Mouse (Mus musculus) hindlimb bud, embryonic 11.5 days (tissue): ENCODE data around the gene Itpr2.

ENCODE experiments used
- DNase-seq: peaks from one replicate; pipeline ENCODE4 v3.0.0-alpha.2; 2012; ENCODE audit warnings: low read depth, low spot score; ENCODE audit errors: extremely low spot score

The Itpr2 gene

DNA sequence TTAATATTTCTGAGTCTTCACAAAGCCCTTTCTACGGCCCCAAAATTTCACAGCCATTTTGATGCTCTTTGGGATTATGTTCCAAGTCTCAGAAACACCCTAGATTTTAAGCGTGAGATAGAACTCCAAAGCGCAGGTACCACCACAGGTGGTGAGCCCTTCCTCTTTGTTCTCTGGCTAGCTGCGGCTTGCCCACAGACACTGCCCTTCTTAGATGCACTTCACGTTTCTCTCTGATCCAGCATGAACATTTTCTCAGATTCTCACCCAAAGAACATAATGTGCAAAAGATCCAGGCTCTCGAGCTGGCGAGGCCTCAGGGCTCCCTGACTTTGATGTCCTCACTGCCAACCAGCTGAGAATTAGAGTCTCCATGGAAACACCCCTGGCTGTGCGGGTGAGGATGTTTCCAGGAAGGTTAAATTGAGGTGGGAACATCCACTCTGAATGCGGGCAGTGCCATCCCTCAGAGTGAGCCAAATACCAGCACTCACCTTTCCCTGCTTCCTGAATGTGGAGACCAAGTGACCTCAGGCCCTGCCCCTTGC, 149.7 kb downstream of the Itpr2 start:
- DNase-seq = no peak

DNA sequence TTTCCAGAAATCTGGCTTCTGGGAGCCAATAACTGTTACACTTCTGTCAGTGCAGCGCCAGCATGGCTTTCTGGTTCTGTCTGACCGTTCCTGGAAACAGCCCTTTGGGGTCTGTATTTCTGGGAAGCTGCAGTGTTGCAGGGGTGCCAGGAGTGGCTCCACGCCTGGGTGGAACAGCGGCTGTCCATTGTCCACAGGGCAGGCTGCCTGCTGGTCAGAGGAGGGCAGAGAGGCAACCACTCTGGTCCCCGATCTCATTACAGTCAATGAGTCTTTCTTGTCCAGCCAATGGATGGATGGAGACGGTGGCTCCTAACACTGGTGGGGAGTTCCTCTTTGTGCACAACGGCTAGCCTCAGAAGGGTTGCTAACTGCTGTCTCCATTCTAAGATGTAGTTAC, 150.2 kb downstream of the Itpr2 start:
- no peak for DNase-seq

DNA sequence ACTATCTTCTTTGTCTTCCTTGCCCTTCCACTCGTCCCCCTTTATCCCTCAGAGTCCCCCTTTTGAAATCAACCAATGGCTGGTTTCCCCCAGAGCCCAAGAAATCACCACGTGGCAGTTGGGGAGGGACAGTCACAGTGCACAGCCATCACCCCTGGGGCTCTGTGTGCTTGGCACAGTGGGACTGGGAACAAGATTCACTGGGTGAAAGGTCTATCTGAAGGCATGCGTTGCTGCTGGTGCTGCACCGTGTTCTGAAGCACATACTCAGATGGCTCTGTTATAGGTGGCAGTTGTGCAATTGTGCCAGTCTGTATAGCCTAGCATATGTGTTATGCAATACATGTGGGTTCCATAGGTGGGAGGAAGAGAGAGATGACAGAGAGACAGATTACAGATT, 154.5 kb downstream of the Itpr2 start:
- no peak for DNase-seq

DNA sequence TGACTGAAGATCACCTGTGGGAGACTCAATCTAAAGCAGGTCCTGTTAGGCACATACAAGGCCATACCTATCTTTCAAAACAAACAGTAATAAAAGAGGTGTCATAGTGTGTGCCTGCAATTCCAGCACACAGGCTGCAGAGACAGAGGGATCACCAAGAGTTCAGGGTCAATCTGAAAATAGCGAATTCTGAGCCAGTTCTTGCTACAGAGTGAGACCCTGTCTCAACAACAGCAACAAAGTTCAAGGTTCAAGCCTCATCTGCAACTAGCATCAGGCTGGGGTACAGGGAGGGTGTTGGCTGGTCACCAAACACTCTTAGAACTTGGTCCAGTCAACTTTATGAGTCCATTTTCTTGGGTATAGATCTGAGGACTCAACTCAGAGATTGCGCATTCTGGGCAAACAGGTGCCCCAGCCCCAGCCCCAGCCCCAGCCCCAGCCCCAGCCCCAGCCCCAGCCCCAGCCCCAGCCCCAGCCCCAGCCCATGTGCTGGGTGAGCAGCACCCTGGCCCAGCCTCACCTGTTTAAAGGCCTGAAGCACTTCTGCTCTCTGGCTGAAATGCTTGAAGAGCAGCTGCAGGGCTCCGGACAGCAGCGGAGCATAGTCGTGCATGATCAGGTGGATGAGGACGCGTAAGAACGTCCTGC, 155.4 kb downstream of the Itpr2 start:
- DNase-seq = no peak

DNA sequence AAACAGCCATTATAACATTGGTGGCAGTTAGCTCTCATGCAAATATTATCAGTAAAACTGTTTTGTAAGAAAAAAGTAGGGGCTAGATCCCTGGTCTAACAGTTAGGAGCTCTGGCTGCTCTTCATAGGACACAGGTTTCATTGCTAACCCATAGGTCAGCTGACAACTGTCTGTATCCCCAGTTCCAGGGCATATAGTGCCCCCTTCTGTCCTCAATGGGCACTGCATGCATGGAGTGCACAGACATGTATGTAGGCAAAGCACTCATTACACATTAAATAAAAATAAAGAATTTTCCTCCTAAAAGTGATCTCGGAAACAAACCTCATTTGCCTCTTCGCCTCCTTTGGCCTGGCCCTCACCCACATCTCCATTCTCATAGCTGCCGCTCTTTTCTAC, 157.3 kb downstream of the Itpr2 start:
- peak; percentile 10 for DNase-seq

DNA sequence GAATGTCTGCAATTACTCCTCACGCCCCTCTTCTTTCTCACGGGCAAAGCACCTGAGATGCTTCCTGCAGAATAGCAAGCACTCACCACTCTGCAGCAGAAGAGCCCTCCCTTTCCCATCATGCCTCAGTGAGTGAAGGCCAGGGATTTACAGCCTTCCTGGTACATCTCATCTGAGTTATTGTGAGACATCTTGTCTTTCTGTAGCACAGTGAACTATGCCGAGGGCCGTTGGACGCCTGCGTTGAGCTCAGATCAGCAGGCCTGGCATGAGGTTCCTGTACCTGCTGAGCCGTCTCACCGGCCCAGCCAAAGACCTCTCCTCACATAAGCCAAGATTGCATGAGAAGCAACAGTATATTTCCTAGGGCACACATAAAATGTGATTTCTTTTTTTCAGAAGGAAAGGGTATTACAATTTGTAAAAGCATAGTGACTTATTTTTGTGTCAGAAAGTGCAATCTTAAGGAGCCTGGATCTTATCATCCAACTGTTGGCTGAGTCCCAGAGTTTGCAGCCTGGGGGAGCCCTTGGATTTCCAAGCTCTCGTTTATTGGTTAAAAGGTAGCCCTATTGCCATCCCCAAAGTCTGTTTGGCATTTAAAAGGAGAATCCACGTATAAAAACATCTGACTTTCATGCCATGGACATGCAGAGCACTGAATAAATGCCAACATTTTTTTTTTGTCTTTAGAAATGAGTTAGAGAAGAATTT, 158.2 kb downstream of the Itpr2 start:
- DNase-seq = no peak

DNA sequence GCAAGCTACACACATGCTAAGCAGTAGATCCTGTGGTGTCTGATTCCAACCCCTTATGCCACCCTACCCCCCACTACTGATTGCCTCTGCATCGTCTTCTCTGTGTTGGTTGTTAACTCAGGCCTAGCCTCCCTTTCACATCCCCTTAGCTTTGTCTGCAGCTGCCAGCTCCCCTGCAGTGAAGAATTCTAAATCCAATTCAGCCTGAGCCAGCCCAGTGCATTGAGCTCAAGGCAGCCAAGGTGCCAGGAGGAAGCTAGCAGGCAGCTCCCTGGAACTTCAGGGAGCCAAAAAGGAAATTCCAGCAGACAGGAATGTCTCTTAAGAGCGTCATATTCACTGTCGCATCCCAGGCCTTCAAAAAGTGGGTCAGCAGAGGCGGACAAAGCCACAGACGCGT, 159.0 kb downstream of the Itpr2 start:
- DNase-seq = no peak

DNA sequence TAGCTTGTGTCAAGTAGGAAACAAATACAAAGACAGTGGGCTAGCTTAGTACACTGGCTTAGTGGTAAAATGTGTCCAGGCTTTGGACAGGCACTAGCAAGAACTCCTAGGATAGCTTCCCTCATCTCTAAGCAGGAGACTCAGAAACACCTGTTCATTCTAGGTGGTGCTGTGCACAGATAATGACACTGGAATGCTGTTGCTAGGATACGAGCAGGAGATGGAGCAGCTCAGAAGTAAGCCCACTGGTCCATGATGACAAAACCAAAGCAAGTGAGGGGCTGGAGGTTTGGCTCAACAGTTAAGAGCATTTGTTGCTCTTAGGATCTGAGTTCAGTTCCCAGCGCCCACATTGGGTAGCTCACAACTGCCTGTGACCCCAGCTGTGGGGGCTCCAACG, 160.1 kb downstream of the Itpr2 start:
- no peak for DNase-seq

DNA sequence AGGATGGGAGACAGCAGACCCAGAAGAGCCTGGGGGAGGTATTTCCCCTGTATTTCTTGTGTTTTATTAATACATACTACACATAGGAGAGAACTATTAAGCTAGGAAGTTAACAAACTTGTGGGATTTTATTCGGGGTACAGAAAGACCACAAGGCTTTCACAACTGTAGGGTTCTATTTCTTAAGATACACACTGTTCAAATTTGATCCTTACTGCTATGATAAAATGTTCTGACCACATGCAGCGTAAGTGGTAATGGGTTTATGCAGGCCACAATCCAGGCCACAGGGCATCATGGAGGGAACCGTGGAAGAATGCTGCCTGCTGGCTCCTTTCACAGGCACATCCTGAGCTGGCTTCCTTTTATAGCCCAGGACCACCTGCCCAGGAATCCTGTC, 160.6 kb downstream of the Itpr2 start:
- no peak for DNase-seq

DNA sequence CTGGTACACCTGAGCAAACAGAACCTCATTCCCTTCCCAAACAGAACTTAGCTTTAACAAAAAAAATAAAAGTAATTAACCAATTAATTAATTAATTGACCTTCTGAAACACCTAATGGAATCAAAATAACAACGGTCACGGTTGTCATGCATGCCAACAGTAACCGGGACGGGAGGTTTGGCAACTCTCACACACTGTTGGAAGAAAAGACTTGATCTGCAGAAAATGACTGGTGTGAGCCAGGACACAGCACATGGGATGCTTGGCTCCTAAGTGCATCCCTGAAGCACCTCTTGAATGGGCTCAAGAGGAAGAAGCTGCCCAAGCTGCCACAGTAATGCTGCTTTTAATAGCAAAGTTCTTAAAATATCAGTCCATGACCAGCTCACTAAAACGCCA, 161.1 kb downstream of the Itpr2 start:
- no peak for DNase-seq

DNA sequence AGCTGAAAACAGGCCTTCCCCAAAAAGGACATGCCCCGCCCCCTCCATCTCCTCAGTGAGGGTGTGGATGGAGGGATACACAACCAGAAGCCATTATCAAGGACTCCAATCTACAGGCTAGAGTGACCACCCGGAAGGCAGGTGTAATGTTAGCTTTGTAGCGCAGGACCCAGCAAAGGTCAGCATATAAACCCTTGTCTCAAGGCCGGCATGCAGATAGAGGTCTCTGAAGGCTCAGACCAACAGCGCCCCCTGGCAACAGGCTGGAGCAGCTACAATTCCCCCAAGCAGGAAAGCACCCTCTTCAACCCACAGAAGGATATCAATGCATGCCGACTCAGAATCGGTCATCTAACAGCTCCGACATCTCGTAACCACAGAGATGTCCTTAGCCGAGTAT, 162.2 kb downstream of the Itpr2 start:
- no peak for DNase-seq

DNA sequence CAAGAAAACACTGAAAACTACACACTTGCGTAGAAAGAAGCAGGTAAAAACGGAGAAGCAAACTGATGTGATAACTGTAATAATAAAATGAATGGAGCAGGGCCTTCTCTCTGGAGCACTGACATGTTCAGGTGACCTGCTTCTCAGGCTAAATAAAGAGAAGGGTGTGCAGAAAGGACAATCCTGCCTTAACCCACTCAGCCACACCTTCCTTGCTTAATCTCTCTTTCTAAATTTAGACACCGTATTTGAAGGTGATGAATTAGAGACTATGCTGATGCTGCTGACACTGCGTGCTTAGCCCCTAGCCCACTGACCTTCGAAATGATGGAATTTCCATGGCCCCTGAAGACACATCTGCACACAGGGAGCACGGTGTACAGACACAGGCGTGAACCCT, 164.8 kb downstream of the Itpr2 start:
- DNase-seq = no peak

DNA sequence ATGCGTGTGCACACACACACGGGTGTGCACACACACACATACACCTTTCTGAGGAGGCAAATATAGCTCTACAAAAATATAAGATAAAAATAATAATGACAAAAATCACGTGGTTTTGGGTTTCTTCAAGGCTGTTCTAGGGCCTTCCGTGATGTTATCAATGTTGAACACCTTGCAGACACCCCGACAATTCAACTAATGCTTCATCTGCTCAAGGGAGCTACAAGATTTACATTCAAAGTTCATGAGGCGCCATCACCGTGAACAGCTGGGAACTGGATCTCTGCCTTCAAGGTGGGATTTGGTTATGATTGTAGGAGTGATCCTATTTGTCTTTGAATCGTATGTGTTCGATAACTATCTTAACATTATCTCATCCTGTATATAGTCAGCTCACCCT, 166.8 kb downstream of the Itpr2 start:
- DNase-seq = no peak

DNA sequence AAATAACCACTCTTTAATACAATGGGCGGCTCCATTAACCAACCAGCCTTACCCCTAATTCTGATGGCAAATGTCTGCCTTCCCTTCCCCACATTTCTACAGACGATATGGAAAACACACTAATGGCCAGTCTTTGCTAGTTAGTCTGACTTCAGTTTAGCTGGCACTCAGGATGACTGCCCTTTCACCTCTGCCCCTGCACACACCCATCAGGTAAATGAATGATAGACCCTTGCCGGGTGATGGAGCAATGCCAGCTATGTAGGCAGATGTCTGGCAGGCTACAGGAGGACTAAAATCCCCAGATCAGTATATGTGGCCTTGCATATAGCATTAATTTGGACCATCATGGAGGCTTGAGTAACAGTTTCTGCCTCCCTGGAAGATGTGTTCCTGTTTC, 168.5 kb downstream of the Itpr2 start:
- no peak for DNase-seq

DNA sequence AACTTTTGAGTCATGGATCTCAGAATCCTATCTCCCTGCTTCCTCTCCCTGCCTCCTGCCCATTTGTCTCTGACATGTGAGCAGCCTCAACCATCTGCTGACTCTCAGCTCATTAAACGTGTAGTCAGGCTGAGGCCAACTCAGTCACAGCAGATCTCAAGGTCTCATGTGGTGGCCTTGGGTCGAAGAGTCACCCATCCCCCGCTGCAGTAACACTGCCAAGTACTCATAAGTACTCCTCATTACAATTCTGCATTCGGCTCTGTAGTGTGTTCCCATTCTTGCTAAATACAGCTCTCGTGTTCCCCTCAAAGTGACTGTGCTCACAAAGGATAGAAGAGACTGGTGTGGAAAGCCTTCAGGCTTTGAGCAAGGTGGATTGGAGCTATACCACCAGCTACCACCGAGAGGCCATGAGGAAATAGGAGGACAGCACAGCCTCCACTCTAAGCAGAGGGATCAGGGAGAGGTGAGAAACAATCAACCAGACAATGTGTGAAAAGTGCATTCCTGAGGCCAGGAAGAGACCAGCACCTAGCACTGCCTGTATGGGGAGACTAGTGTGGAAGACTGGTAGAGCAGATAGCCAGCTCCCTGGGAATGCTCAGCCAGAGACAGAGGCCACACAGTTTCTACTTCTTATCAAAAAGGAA, 170.9 kb downstream of the Itpr2 start:
- no peak for DNase-seq

DNA sequence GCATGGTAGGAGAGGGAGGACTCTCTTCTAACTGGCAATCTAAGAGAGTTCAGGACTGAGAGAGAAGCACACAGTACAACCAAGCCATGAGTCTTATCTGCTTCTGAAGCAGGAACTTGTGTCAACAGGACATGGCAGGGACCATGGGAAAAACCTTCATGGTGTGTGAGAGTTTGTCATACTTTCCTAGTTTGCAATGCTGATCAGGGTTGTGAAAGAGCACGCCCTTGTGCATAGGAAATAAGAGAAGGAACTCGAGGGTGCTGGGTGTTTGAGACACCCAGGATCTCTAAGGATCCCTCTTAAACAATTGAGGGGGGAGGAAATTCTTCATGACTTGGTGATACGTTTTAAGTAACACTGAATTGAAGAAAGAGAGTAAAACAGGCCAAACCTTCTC, 172.9 kb downstream of the Itpr2 start:
- no peak for DNase-seq

DNA sequence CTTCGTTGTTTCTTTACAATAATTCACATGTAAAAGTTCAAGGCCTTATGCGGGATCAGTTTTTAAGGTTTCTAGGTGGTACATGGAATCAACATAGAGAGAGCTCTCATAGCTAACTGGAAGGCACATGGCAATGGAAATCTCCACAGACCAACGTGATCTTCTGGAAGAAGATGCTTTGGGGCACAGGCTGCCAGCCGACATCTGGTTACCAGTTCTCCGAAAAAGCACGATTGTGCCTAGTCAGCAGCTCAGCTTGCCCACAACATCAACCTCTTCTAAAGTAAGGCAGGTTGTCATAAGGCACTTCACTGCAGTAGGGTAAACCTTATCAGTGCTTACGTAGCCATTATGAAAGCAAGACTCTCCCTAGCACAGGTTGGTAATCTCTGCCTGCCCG, 175.4 kb downstream of the Itpr2 start:
- DNase-seq = no peak

DNA sequence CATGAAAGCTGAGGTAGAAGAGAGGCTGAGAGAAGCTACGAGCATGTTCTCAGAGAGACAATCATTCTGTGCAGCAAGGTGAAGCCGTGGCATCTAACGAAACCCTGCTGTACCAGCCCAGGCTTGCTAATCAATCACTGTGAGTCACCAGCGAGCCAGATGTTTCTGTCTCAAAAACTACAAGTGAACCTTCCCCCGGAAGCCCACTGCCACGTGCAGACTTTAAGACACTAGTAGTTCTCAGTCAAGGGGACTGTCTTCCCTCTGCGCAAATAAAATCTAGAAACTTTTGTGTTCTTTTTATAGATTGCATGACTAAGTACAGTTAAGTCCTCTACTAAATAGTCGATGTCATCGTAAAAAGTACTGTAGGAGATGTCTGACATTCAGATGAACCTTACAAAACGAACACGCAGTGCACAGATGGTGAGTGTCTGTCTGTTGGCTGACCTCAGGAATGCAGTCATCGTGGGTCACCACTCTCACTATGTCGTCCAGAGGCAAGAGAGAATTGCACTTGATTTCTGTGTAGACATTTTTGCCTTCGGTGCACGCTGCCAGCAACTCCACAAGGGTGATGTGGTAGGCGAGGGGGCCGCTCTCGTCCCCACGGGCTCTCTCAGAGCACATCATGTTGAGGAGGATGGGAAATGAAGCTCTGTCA, 177.3 kb downstream of the Itpr2 start:
- no peak for DNase-seq

DNA sequence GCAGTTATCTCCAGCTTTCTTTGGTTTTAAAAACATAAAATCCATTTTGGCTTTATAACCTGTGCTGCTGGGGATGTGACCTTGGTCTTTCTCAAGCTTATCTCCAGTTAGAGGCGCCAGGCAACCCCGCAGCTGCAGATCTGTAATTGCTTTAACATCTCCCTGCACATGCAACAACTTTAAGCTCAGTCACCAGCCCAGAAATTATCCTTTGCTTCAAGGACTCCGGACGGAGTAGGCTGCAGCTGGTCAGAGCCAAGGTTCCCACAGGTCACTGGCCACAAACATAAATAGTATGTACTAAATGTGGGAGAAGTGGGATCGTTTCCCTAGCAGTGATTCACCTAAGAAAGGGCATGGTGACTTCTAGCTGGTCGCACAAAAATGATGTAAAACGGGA, 179.5 kb downstream of the Itpr2 start:
- no peak for DNase-seq

DNA sequence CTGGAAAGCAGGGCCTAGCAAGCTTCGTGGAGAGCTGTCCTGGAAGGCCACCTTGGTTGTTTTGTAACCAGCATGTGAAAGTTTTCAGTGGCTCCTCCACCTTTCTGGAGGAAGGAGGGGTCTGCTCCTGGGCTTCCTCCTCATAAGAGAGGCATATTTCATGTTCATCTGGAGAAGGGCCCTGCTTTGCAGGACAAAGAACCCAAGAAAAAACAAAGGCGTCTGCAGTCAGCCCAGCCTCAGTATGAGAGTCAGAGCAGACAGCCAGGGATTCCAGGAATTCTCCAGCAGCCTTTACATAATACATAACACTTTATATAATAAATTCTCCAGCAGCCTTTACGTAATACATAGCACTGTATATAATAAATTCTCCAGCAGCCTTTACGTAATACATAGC, 180.1 kb downstream of the Itpr2 start:
- no peak for DNase-seq

DNA sequence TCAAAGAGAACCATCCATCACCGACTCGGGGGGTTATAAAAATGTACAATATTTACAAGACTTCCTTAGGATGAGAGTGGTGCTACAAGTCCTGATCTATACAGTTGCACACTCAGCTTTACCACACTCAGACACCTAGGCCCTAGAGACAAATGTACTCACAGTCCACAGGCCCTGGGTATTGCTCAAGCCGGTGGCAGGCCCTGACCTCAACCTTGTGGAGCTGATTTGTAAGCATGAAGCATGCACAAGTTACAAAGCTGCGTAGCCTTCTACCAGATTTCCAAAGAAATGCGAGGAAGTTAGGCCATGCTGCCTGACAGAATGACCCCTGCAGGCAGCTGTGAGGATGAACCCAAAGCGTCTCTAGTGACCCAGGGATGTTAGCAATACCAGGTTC, 185.6 kb downstream of the Itpr2 start:
- DNase-seq = no peak

DNA sequence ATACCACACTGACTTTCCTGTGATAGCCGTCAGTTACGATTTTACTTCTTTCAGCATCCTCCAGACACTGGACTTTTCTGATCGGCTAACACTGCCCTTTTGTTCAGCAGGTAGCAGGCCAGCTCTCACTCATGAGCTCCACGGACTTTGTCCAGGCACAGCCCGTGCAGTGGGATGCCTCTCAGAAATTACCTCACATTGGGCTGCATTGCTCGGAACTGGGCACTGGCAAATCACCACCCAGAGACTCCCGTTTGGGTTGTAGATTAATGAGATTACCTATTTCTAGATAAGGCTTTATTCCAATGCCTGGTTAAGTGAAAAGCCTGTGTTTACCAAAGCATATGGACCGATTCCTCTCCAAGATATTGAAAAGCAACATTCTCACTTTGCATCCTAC, 186.9 kb downstream of the Itpr2 start:
- no peak for DNase-seq
